Comparison of ENCODE assay signal across 23 mouse cellular contexts in the genomic region with DNA sequence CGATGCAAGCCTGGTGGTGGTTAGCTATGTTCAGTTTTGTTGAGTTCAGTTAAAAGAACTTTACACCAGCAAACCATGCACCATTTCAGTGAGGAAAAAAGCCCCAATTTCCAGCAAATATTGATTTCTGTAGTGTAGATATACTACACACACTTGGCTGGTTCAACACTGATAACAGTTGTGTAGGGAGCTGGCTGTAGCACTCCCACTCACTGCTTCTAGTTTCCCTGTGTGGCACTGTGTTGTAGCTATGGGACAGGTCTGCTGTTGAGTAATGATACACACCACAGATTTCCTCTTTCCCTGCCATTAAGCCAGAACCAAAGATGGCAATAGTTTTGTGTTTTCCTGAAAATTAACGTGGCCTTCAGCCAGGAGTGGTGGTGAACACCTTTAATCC. TPM values are rescaled to one million over a fixed set of nuclear protein-coding genes. Genes with fewer than 3 reads are reported as not detected.
DNase-seq lines count a peak whose midpoint lies in the region; ATAC-seq and TF ChIP-seq lines count a peak whose summit lies in the region.
"Had no signal": no experiment of that assay in that cellular context is flagged by ENCODE, and none has a peak within 500 bp of the region (broad histone marks: within the 10 kb centered on the region; RNA-seq: fewer than 3 reads in every experiment).

No protein-coding gene starts in this region.

- no peak overlapping the region for H3K4me3 ChIP-seq in liver, embryonic 12.5 days
- H3K4me3 ChIP-seq in liver, postnatal 0 days (ENCODE audit: low read depth, low read length): no peak overlapping the region
- no peak overlapping the region for H3K4me3 ChIP-seq in liver, embryonic 14.5 days (ENCODE audit: insufficient read depth in 1 of 2, low read depth in 2 of 2, low read length in 2 of 2)
- H3K4me3 ChIP-seq: forebrain, embryonic 10.5 days; forebrain, embryonic 13.5 days; gastrocnemius, adult 2 months; hindbrain, embryonic 10.5 days; hindbrain, embryonic 13.5 days had no signal

- peak overlapping the region; percentile 34; the same call in 1 of the 2 replicates for H3K27ac ChIP-seq in liver, embryonic 12.5 days
- no peak overlapping the region for H3K27ac ChIP-seq in liver, postnatal 0 days (ENCODE audit: low read depth)
- H3K27ac ChIP-seq in liver, embryonic 14.5 days: no peak overlapping the region
- H3K27ac ChIP-seq: forebrain, embryonic 10.5 days; forebrain, embryonic 13.5 days; hindbrain, embryonic 10.5 days; hindbrain, embryonic 13.5 days had no signal

- no peaks in the 10 kb centered on the region for H3K9me3 ChIP-seq in liver, embryonic 12.5 days (replicated peaks)
- no peaks in the 10 kb centered on the region for H3K9me3 ChIP-seq in liver, postnatal 0 days (ENCODE audit: low read length)
- no peaks in the 10 kb centered on the region for H3K9me3 ChIP-seq in liver, embryonic 14.5 days (ENCODE audit: control insufficient read depth, low read length)
- H3K9me3 ChIP-seq: forebrain, embryonic 10.5 days; forebrain, embryonic 13.5 days; hindbrain, embryonic 10.5 days; hindbrain, embryonic 13.5 days had no signal

- ATAC-seq in liver, embryonic 12.5 days: peak; percentile 62; the same call in 1 of the 2 replicates
- ATAC-seq in liver, postnatal 0 days: no peak
- ATAC-seq in granulocyte monocyte progenitor cell, adult 5-6 weeks (replicated peaks; ENCODE audit: poor library complexity, severe bottlenecking): peak; percentile 34; the same call in 1 of the 2 replicates
- peak; percentile 62; the same call in 1 of the 2 replicates for ATAC-seq in liver, embryonic 14.5 days (ENCODE audit: insufficient read depth)
- peak; percentile 57; the same call in 1 of the 2 replicates for ATAC-seq in megakaryocyte progenitor cell, adult 5-6 weeks (replicated peaks; ENCODE audit: poor library complexity)
- ATAC-seq: activated CD4-positive, CD25-positive, alpha-beta regulatory T cell, adult 4 months; CD4-positive, CD25-positive, alpha-beta regulatory T cell, adult 4 months; forebrain, embryonic 13.5 days; forebrain, embryonic 16.5 days; hindbrain, embryonic 16.5 days had no signal

- no peak overlapping the region for H3K9ac ChIP-seq in liver, embryonic 12.5 days
- H3K9ac ChIP-seq in liver, postnatal 0 days (replicated peaks): no peak overlapping the region
- no peak overlapping the region for H3K9ac ChIP-seq in liver, embryonic 14.5 days (replicated peaks)
- H3K9ac ChIP-seq: forebrain, embryonic 13.5 days; hindbrain, embryonic 13.5 days had no signal

- TF ChIP-seq EP300 in liver, postnatal 0 days (IDR thresholded peaks at IDR 0.05; ENCODE audit: low read depth): no peak
- no peak for TF ChIP-seq EP300 in liver, embryonic 14.5 days (IDR thresholded peaks at IDR 0.05; ENCODE audit: low read depth)

- intact Hi-C loops in gastrocnemius, postnatal 36 days (cut with DNase I): loop anchor here (2.0 kb wide), 1 partner anchor 20 kb away; no protein-coding TSS in a partner anchor

- DNase-seq in liver, postnatal 0 days: no peak
- DNase-seq in liver, embryonic 14.5 days (ENCODE audit: low read depth in 3 of 3, low spot score in 3 of 3): no peak
- DNase-seq in lung, adult 18-20 months: no peak
- no peak for DNase-seq in gastrocnemius, postnatal 36 days
- DNase-seq: adrenal gland, adult 8-10 months; adrenal gland, postnatal 25 days; cerebellum, adult 18-20 months; cerebellum, adult 9-10 months; cerebellum, postnatal 14 days; gastrocnemius, postnatal 14 days had no signal

- H3K4me1 ChIP-seq in liver, embryonic 12.5 days: peaks cover 60% of the 10 kb centered on the region
- H3K4me1 ChIP-seq in liver, postnatal 0 days (ENCODE audit: insufficient read depth): peaks cover 19% of the 10 kb centered on the region
- peaks cover 6 to 8% of the 10 kb centered on the region in 2 experiments for H3K4me1 ChIP-seq in liver, embryonic 14.5 days (replicated peaks; ENCODE audit: control insufficient read depth in 2 of 2, insufficient read depth in 2 of 2, low read length in 1 of 2)

- H3K36me3 ChIP-seq in liver, embryonic 12.5 days: peaks cover 35% of the 10 kb centered on the region
- peaks cover 16% of the 10 kb centered on the region; the same call in 1 of the 2 replicates for H3K36me3 ChIP-seq in liver, postnatal 0 days (replicated peaks; ENCODE audit: insufficient read depth, low read length)
- H3K36me3 ChIP-seq in liver, embryonic 14.5 days (replicated peaks; ENCODE audit: control insufficient read depth, insufficient read depth, low read depth): no peaks in the 10 kb centered on the region; the same call in 1 of the 2 replicates

- no peak for TF ChIP-seq CTCF in liver, postnatal 0 days (IDR thresholded peaks at IDR 0.05; ENCODE audit: low read depth)
- no peak for TF ChIP-seq CTCF in liver, embryonic 14.5 days (IDR thresholded peaks at IDR 0.05; ENCODE audit: low read depth)

- 55% methylated on average over 2 of the region's 2 CpGs for WGBS in liver, embryonic 12.5 days (ENCODE audit: insufficient replicate concordance)
- WGBS in liver, postnatal 0 days (ENCODE audit: insufficient replicate concordance): 53% methylated on average over 2 of the region's 2 CpGs
- WGBS in liver, embryonic 14.5 days (ENCODE audit: insufficient replicate concordance): 31% methylated on average over 2 of the region's 2 CpGs

- H3K4me2 ChIP-seq in liver, embryonic 12.5 days: no peak overlapping the region
- H3K4me2 ChIP-seq in liver, postnatal 0 days (ENCODE audit: low read depth, low read length): no peak overlapping the region
- no peak overlapping the region for H3K4me2 ChIP-seq in liver, embryonic 14.5 days (ENCODE audit: low read depth)
- H3K4me2 ChIP-seq: forebrain, embryonic 13.5 days; heart, embryonic 11.5 days; hindbrain, embryonic 13.5 days had no signal

- no peaks in the 10 kb centered on the region for H3K27me3 ChIP-seq in liver, embryonic 12.5 days (replicated peaks)
- H3K27me3 ChIP-seq in liver, postnatal 0 days (ENCODE audit: insufficient read depth, low read length): no peaks in the 10 kb centered on the region
- no peaks in the 10 kb centered on the region for H3K27me3 ChIP-seq in liver, embryonic 14.5 days (ENCODE audit: control insufficient read depth, insufficient read depth, low read length)
- H3K27me3 ChIP-seq: forebrain, embryonic 13.5 days; hindbrain, embryonic 13.5 days had no signal

RNA-seq across cellular contexts. Expression of a gene that starts 16.9 kb away (rescaled TPM):
- polyA plus RNA-seq in liver, embryonic 12.5 days (2016; fragmentation: Nextera tagmentation; extraction: Ambion mirVana): 70.3 and 71.0 TPM in 2 replicates
- polyA plus RNA-seq in liver, postnatal 0 days (2015; fragmentation: Nextera tagmentation; extraction: Ambion mirVana): 50.9 and 52.8 TPM in 2 replicates
- total RNA-seq in granulocyte monocyte progenitor cell, adult 5-6 weeks (2014; fragmentation: Nextera tagmentation): 33.6 and 40.3 TPM in 2 replicates
- total RNA-seq in granulocyte monocyte progenitor cell, adult 5-6 weeks (2017): 35.3 and 44.5 TPM in 2 replicates
- 17.2 and 21.5 TPM in 2 replicates for polyA plus RNA-seq in liver, embryonic 14.5 days (2012; rRNA removed)
- polyA plus RNA-seq in liver, embryonic 14.5 days (2014; fragmentation: Nextera tagmentation; extraction: Ambion mirVana): 29.6 and 33.2 TPM in 2 replicates
- total RNA-seq in megakaryocyte progenitor cell, adult 5-6 weeks (2015): 8.3 and 15.7 TPM in 2 replicates
- total RNA-seq in megakaryocyte progenitor cell, adult 5-6 weeks (2017): 34.4 and 37.3 TPM in 2 replicates
- 100 to 1,000 TPM; 217 to 221 TPM for total RNA-seq in gastrocnemius, postnatal 36 days (2021)

RNA-seq across cellular contexts. Expression of a gene that starts 55.3 kb away (rescaled TPM):
- 19.2 and 19.3 TPM in 2 replicates for polyA plus RNA-seq in liver, embryonic 12.5 days (2016; fragmentation: Nextera tagmentation; extraction: Ambion mirVana)
- polyA plus RNA-seq in liver, postnatal 0 days (2015; fragmentation: Nextera tagmentation; extraction: Ambion mirVana): 23.5 and 26.1 TPM in 2 replicates
- 7.5 TPM in 1 of 2 replicates, not detected in the other for total RNA-seq in granulocyte monocyte progenitor cell, adult 5-6 weeks (2014; fragmentation: Nextera tagmentation)
- total RNA-seq in granulocyte monocyte progenitor cell, adult 5-6 weeks (2017): 0.67 TPM in 1 of 2 replicates, not detected in the other
- polyA plus RNA-seq in liver, embryonic 14.5 days (2012; rRNA removed): 8.9 and 11.6 TPM in 2 replicates
- 11.9 and 13.9 TPM in 2 replicates for polyA plus RNA-seq in liver, embryonic 14.5 days (2014; fragmentation: Nextera tagmentation; extraction: Ambion mirVana)
- total RNA-seq in megakaryocyte progenitor cell, adult 5-6 weeks (2015): 0.15 and 0.20 TPM in 2 replicates
- 0.41 TPM in 1 of 2 replicates, not detected in the other for total RNA-seq in megakaryocyte progenitor cell, adult 5-6 weeks (2017)
- total RNA-seq in gastrocnemius, postnatal 36 days (2021): 1 to 10 TPM; 1.7 to 1.9 TPM

Comparison
In these comparisons a context has a peak if more than half of its experiments do, and no peak if none do; other contexts are left out.
1. RNA of a gene that starts 16.9 kb away (total RNA-seq): 217 to 221 TPM in gastrocnemius, postnatal 36 days; 33.6 to 44.5 TPM in granulocyte monocyte progenitor cell, adult 5-6 weeks and 8.3 to 37.3 TPM in megakaryocyte progenitor cell, adult 5-6 weeks; every median in the first group is over 4 times any median in the second.